Mouse (Mus musculus): ENCODE data around the gene Ropn1.
A peak's percentile ranks its signal among the peaks of the same experiment; 100 is the strongest.
"Not testable (repeated sequence)": the region's sequence is repeated elsewhere in the genome, so short reads cannot be mapped to it uniquely, and the experiment has no call there.

The Ropn1 gene

DNA sequence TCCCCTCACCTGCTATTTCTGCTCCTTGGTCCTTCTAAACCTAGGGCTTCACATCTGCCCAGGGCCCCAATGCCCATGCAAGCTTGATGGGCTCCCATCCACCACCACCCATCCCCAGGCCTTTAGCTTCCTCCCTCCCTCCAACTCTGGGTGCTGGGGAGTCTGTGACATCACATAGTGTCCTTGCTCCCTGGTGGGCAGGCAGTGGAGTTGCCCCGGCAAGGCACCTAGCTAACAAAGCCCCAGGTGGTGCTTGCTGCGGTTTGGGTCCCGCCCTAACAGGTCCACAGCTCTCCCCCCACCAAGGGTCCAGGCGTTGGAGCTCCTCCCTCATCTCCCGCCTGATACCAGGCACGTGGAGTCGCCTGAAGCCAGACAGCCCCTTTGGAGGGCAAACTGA, at the start of gene Ropn1:
TSS of gene Ropn1 (plus strand) at position 301 of the 400 bp plus-strand sequence.
- no peak for DNase-seq (ENCODE audit: low spot score in 2 of 2)

DNA sequence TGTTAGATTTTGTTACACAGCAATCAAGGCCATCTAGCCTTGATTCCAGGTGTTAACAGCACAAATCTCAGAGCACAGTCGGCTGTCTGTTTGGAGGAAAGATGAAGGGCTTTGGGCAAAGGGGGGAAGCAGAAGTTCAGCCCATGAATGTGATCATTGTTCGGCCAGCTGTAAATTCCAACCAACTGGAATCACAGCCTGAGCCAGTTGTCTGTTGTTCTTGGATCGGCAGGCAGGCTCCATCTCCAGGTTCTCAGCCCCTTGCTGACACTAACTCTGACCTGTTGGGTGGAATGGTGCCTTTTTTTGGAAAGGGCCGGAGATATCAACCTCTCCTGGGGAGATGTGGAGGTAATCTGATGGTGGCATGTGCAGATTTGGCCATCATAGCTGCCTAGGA, 47.8 kb upstream of the Ropn1 start:
- no peak for DNase-seq (ENCODE audit: low spot score in 2 of 2)

DNA sequence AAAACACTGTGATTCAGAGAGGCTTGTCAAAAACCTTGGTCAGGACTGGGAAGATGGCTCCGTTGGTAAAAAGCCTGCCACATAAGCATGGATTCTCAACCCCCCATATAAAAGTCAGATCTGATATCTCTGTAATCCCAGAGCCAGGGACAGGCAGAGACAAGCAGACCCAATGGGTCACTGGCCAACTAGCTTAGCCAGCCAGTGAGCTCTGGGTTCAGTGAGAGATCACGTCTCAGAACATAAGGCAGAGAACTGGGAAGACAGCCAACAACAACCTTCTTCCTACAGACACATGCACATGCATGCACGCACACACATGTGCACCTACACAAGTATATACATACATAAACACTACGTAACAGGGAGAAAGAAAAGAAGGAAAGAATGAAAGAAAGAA, 46.6 kb upstream of the Ropn1 start:
- no peak for DNase-seq (ENCODE audit: low spot score in 2 of 2)

DNA sequence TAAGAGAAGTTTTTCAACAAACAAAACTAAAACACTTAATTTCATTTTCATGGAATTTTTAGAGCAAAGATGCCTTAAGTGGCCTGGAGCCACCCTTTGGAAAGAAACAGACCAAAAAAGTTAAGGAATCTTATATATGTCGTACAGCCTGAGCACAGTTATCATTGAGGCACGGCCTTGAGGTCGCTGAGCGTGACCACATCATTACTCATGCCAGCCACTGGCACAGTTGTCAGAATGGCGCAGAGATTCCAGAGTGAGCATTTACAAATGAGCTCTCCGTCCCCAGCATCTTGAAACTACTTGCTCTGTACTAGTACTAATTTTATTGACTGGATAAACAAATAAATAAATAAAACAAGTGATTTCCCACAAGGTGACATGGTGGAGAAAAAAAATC, 45.9 kb upstream of the Ropn1 start:
- no peak for DNase-seq (ENCODE audit: low spot score in 2 of 2)

DNA sequence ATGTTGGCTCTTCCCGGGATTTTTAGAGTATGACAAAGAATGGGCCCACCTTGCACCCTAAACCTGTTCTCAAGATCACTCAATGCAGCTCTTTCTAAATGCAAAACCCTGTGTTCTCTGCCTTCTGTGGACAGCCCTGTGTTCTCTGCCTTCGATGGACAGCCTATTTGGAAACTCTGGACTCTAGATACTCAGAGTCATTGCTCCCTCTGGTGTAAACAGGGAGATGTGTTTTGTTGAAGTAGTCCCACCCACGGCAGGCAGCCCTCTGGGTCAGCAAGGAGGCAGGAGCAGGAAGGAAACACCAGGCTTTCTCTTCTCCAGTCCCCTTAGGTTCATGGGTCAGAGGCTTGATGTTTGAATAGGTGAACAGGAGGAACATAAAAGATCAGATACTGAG, 44.0 kb upstream of the Ropn1 start:
- DNase-seq (ENCODE audit: low spot score in 2 of 2): no peak

- no peak for DNase-seq (ENCODE audit: low spot score in 2 of 2)
Measured at GRCm38 (mm10) chr16:34610137-34610536, 39.6 kb upstream of the Ropn1 start.

DNA sequence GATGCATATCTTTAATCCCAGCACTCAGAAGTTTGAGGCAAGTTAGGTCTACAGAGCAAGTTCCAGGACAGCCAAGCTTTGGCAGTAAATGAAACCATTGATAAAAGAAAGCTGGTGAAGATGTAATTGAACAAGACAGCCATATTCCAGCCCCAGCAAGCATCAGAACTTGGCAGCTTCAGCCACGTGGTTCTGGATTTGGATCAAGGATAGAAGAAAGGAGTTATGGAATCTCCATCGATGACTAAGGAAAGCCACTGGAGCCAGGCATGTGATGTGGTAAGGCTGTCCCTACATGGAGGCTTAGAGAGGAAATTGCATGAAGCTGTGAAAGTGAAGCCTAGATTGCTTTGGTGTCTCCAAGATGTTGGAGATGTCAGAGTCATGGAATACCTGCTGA, 35.7 kb upstream of the Ropn1 start:
- no peak for DNase-seq (ENCODE audit: low spot score in 2 of 2)

GRCm38 (mm10) chr16:34627591-34627990, 22.1 kb upstream of the Ropn1 start:
- no peak for DNase-seq (ENCODE audit: low spot score in 2 of 2)

DNA sequence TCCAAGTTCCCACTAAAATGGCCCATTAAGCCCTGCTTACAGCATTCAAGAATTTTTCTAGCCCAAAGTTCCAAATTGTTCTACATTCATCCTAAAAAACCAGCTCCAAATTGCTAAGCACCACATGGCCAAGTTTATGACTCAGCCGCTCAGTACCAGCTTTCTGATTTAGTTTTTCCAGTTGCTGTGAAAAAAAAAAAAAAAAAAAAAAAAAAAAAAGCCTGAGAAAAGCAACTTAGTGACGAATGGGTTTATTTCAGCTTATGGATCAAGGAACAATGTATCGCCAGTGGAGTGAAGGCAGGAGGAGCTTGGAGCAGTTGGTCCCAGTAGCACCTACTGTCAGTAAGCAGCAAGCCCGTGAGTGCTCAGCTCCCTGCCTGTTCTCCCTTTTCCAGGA, 21.3 kb upstream of the Ropn1 start:
- DNase-seq (ENCODE audit: low spot score in 2 of 2): no peak

GRCm38 (mm10) chr16:34635557-34635956, 14.2 kb upstream of the Ropn1 start:
- no peak for DNase-seq (ENCODE audit: low spot score in 2 of 2)

GRCm38 (mm10) chr16:34643511-34644259, 6.0 kb upstream of the Ropn1 start:
- DNase-seq (ENCODE audit: low spot score in 2 of 2): peak in 1 of 2 experiments; percentile 32

- DNase-seq (ENCODE audit: low spot score in 2 of 2): no peak
Measured at GRCm38 (mm10) chr16:34653023-34653422, 3.3 kb downstream of the Ropn1 start.

DNA sequence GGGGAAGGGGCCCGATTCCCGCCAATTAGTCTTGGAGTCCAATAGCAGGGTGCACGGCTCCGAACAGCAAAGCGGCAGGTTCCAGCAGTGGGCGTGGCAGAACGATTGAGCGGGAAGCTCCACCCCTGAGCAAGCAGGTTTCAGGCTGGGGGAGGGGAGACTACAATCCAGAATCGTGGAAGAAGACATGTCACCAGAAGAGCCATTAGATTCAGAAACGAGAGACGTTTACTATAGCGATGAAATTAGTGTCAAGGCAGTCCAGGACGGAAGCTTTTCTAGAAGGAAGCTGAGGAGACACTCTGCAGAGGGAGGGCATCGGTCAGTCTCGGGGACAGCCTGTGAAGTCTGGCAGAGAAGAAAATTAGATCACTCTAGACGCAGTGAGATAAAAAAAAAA, 7.8 kb downstream of the Ropn1 start:
- DNase-seq (ENCODE audit: low spot score in 2 of 2): not testable (repeated sequence)

DNA sequence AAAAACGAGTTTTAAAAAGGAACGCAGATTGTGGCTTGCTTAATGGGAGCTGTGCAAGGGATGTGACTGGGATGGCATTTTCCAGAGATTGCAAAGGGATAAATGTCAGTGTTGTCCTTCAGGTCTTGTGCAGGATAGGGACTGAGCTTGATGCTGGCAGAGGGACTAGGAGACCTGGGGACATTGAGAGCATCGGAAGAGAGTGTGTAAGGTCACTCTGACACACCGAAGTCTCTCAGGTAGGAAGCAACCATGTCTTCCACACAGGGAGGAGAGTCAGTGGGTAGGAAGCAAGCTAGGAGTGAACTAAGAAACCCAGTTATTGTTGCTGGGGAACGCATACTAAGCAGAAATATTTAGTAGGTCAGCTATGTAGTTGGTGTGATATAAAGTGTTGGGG, 8.3 kb downstream of the Ropn1 start:
- DNase-seq (ENCODE audit: low spot score in 2 of 2): no peak

DNA sequence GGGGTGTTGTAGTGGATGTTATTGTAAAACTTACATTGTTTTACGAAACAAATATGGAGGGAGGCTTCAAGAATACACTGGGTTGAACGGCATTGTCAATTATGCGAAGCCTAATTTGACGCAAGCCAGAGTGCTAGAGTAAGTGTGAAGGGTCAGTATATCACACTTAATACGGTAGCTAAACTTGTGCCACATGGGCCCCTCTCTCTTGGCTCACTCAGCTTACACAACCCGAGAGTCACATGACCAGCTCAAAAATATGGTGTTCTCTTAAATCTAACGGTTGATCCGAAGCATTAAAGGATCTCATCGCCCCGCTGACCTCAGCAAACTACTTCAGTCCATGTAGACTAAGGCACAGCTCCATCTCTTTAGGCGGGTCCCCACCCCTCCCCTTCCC, 8.7 kb downstream of the Ropn1 start:
- no peak for DNase-seq (ENCODE audit: low spot score in 2 of 2)

GRCm38 (mm10) chr16:34664553-34664952, 14.8 kb downstream of the Ropn1 start:
- DNase-seq (ENCODE audit: low spot score in 2 of 2): no peak

DNA sequence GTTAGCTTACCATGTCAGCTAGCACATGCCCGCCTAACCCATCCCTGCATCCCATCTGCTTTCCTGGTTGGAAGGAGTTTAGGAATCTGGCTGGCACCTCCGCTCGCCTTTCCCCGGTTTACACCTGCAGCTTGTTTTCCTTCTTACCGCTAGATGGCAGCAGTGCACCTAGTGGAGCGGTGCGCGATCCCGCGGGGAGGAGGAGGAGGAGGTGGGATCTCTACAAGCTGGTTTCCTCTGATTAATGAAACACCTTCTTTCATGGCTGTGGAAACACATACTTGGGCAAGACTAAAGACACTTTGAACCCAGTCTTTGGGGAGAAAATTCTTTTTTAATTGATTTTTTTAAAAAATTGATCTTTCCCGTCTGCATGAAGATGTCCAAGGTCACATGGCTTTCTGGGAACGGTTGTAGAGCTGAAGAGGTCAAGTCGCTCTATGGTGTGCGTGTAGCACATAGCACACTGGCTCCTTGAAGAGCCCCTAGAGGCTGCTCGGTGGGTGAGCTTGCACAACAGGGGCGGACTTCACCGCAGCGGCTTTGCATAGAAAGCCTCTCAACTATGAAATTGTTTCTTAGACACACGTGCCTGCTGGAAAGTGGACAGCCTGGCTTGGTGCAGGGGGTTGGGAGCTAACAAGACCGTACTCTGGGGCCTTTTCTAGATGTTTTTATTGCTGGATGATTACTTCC, 17.5 kb downstream of the Ropn1 start:
- DNase-seq (ENCODE audit: low spot score in 2 of 2): peak; percentile 31 to 59

DNA sequence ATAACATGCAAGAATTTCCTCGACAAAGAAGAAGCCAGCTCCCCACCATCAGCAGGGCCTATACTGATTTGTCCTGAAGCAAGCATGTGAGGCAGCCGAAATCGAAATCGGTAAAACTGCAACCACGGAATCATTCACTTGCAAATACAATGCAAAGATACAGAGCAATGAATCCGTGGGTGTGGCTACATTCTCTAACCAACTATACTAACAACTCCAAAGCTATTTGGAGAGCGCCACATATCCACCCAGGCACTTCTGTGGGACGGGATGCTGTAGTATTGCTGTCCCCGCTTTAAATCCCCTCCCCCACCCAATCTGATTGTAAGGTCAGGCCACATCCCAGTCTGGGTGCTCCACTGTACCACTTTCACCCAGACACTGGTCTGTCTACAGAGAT, 18.6 kb downstream of the Ropn1 start:
- DNase-seq (ENCODE audit: low spot score in 2 of 2): no peak

DNA sequence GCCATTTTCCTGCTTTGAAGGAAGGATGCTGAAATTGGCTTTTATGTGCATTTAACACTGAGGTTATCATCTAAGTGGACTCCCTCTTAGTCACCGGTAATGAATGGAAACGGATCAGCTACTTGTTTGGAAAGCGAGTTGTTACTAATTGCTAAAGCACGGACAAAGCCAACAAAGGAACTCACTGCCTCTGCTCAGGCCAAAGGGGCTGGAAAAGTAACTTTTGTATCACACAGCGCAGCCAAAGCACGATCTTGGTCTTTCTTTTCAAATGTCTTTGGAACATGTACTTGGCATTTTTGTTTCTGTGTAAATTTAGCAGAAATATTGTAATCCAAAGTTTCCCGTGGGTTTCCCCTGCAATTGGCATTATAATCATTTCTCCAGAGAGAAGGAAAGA, 22.2 kb downstream of the Ropn1 start:
- no peak for DNase-seq (ENCODE audit: low spot score in 2 of 2)

DNA sequence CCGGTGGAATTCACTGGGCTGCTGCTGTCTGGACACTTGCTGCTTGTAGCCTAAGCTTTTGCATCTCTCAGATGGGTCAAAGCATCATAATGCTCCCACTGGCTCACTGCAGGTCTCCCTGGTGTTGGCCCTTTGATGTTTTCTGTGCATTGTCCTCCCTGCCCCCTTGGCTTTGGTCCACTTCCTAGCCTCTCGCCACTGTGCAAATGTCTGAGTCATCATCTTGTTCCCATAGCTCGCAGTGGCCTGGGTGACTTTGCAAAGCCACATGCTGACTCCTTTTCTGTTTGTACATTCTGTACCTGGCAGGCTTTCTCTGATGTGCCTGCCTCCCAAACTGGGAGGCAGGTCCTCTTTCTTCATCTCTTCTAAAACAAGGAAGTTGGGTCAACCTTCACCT, 23.1 kb downstream of the Ropn1 start:
- no peak for DNase-seq (ENCODE audit: low spot score in 2 of 2)

- DNase-seq (ENCODE audit: low spot score in 2 of 2): no peak
Measured at GRCm38 (mm10) chr16:34674365-34674764, 24.6 kb downstream of the Ropn1 start.

DNA sequence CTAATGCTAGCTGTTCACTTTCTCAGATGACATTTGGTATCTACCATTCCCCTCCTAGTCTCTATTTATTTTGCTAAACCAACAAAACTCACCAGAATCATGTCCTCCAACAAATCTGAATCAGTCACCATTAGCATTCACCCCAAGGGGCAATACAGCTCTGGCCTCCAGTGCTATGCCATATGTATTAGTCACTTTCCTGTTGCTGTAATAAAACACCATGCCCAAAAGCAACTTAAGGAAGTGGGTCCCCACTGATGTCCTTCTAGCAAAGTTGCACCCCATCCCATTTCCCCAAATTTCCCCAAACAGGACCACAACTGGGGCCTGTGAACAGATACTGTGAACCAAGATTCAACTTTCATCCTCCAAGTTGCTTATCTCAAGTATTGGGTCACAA, 32.1 kb downstream of the Ropn1 start:
- DNase-seq (ENCODE audit: low spot score in 2 of 2): no peak

DNA sequence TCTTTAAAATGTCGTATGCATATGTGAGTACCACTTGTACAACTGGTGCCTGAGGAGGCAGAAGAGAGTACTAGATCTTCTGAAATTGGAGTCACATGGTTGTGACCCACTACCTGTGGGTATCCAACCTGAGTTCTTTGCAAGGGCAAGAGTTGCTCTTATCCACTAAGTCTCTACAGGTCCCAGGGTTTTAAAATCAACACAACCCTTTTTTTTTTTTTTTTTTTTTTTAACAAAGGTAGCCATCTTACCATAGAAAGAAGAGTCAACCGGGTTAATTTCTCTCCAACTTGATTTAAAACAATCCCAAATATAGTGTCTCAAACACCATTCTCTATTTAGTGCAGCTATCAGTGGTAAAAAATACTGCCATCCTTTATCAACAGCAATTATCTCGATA, 40.2 kb downstream of the Ropn1 start:
- DNase-seq (ENCODE audit: low spot score in 2 of 2): no peak
